In the genomic region with DNA sequence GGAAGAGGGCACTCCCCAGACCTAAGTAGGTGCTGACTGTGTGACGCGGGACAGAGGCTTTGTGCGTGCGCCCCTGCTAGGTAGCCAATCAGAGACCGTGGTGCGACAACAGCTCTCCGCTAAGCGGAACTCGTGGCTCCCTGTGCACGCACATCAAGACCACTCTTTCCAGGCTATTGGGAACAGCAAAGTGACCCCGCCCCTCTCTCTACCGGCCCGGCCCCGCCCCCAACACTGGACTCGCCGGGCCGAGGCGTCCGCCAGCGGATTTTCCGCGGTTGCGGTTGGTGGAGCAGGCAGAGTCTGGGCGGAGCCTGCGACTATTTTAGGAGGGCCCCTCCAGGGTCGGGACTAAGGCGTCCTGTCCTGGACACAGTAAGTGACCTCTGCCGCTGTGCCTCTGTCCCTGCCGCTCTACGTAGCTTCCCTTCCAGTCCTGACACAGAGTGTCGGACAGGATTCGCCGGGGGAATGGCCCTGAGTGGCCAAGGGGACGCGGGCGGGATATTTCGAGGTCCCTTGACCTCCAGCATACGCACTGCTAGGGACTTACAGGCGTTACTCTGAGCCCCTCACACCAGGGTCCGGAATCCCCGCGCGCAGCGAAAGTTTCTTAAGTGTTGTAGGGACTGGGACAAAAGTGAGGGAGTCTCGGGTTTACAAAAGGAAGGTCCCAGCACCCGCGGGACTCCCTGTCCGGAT, we compare ENCODE assay signal across 8 mouse cellular contexts. TPM values are rescaled to one million over a fixed set of nuclear protein-coding genes. Genes with fewer than 3 reads are reported as not detected.
DNase-seq lines count a peak whose midpoint lies in the region; ATAC-seq lines count a peak whose summit lies in the region.

A gene (plus strand): TSS at position 161 of the 702 bp plus-strand sequence.

- 2% methylated on average over 48 of the region's 48 CpGs for WGBS in lung, embryonic 15.5 days
- under 1% methylated on average over 48 of the region's 48 CpGs for WGBS in neural tube, embryonic 15.5 days

- peak; percentile 87 for ATAC-seq in lung, embryonic 15.5 days (ENCODE audit: borderline replicate concordance, extremely low read depth, low FRiP score, low TSS enrichment)
- ATAC-seq in neural tube, embryonic 15.5 days (ENCODE audit: low FRiP score): peak; percentile 69
- no peak for ATAC-seq in inflammation-experienced regulatory T-cells, adult 6 months

- no peak within 1 kb of the TSS for H3K27ac ChIP-seq in lung, embryonic 15.5 days
- H3K27ac ChIP-seq in neural tube, embryonic 15.5 days (replicated peaks): no peak within 1 kb of the TSS

- peaks cover 57% of the 10 kb centered on the region for H3K27me3 ChIP-seq in lung, embryonic 15.5 days
- H3K27me3 ChIP-seq in neural tube, embryonic 15.5 days (replicated peaks): peaks cover 93% of the 10 kb centered on the region

- H3K9me3 ChIP-seq in lung, embryonic 15.5 days: no peaks in the 10 kb centered on the region
- no peaks in the 10 kb centered on the region for H3K9me3 ChIP-seq in neural tube, embryonic 15.5 days (replicated peaks)

- peak within 1 kb of the TSS; percentile 10; the same call in 1 of the 2 replicates for H3K9ac ChIP-seq in lung, embryonic 15.5 days
- H3K9ac ChIP-seq in neural tube, embryonic 15.5 days (replicated peaks): no peak within 1 kb of the TSS

- H3K36me3 ChIP-seq in lung, embryonic 15.5 days: no peaks in the 10 kb centered on the region
- H3K36me3 ChIP-seq in neural tube, embryonic 15.5 days: no peaks in the 10 kb centered on the region

- peak; percentile 32 to 53 for DNase-seq in layer of hippocampus, postnatal 10 days (ENCODE audit: low spot score in 2 of 2)
- DNase-seq in layer of hippocampus, adult 8-10 months (ENCODE audit: low spot score in 2 of 2): no peak
- DNase-seq in embryo, embryonic 10.5 days (ENCODE audit: low spot score): peak; percentile 88
- DNase-seq in heart, adult 18-20 months: peak; percentile 90 to 95
- peak; percentile 83 for DNase-seq in kidney, adult 18-20 months

- H3K4me3 ChIP-seq in lung, embryonic 15.5 days: peak within 1 kb of the TSS; percentile 33
- H3K4me3 ChIP-seq in neural tube, embryonic 15.5 days (replicated peaks): peak within 1 kb of the TSS; percentile 37

- peaks cover 31% of the 10 kb centered on the region for H3K4me1 ChIP-seq in lung, embryonic 15.5 days
- H3K4me1 ChIP-seq in neural tube, embryonic 15.5 days: peaks cover 25% of the 10 kb centered on the region

- peak within 1 kb of the TSS; percentile 64 for H3K4me2 ChIP-seq in lung, embryonic 15.5 days
- peak within 1 kb of the TSS; percentile 79 for H3K4me2 ChIP-seq in neural tube, embryonic 15.5 days

RNA-seq across cellular contexts. Expression of the gene that starts here (rescaled TPM):
- under 1 TPM; 0.62 to 0.71 TPM for total RNA-seq in layer of hippocampus, postnatal 10 days (2021)
- total RNA-seq in layer of hippocampus, adult 8-10 months (2022): 1 to 10 TPM in 3 of 4 experiments, under 1 TPM in 1; 0.85 to 1.8 (median 1.4) TPM
- total RNA-seq in heart, adult 18-20 months (2021): 10 to 100 TPM; 45.1 to 52.6 TPM
- 4.3 and 4.5 TPM in 2 replicates for polyA plus RNA-seq in lung, embryonic 15.5 days (2015; fragmentation: Nextera tagmentation; extraction: Ambion mirVana)
- polyA plus RNA-seq in neural tube, embryonic 15.5 days (2015; fragmentation: Nextera tagmentation; extraction: Ambion mirVana): 1.00 and 3.3 TPM in 2 replicates
- not detected for polyA plus RNA-seq in inflammation-experienced regulatory T-cells, adult 6 months (2017; shearing (Covaris generic))

Comparison
In these comparisons a context has a peak if more than half of its experiments do, and no peak if none do; other contexts are left out.
1. RNA of the gene that starts here (total RNA-seq): 45.1 to 52.6 TPM in heart, adult 18-20 months; 0.85 to 1.8 TPM in layer of hippocampus, adult 8-10 months and 0.62 to 0.71 TPM in layer of hippocampus, postnatal 10 days; every median in the first group is over 10 times any median in the second.
2. Peak in DNase-seq in layer of hippocampus, postnatal 10 days; RNA of the gene not detected or under 1 TPM.
3. DNase-seq: peak in embryo, embryonic 10.5 days (single experiment), heart, adult 18-20 months (2 of 2) and kidney, adult 18-20 months (single experiment); none in layer of hippocampus, adult 8-10 months (0 of 2).